Mouse (Mus musculus): Measurements from ENCODE around the gene Olfr1221. TPM values are rescaled to one million over a fixed set of nuclear protein-coding genes. Genes with fewer than 3 reads are reported as not detected.
"Not testable (repeated sequence)": the region's sequence is repeated elsewhere in the genome, so short reads cannot be mapped to it uniquely, and the experiment has no call there.

Gene Olfr1221
- polyA plus RNA-seq (2015; fragmentation: Nextera tagmentation; extraction: Ambion mirVana) = 0.24 TPM in 1 of 2 replicates, not detected in the other

DNA sequence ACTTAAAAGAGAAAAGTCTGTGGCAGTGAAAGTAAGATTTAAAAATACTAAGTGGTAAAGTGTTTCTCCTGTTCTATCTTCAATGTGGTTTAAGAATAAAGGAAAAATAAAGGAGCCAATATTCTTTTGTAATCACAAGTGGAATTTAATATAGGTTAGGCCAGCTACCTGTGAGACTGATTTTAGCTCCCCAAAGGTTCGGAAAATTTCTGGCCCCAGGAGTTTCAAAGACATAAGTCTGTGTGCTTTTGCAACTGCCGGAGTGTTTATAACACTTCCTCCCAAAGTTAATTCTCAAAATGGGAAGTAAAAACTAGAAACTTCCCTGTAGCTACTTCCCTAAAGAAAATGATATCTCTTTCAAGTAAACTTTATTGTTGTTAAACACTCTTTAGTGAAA, at the start of gene Olfr1221:
Gene Olfr1221, minus strand, starts transcription at position 101 of the 400 bp plus-strand sequence.
- H3K36me3 ChIP-seq = no peaks in the 10 kb centered on the region
- no peak within 1 kb of the TSS for H3K4me2 ChIP-seq (replicated peaks)
- H3K9me3 ChIP-seq (replicated peaks) = no peaks in the 10 kb centered on the region
- no peak for ATAC-seq (ENCODE audit: insufficient number of reproducible peaks, low FRiP score, low TSS enrichment, low read depth)
- H3K27ac ChIP-seq (replicated peaks) = no peak within 1 kb of the TSS
- H3K27me3 ChIP-seq = no peaks in the 10 kb centered on the region
- H3K4me1 ChIP-seq = no peaks in the 10 kb centered on the region
- 74% methylated on average over 2 of the region's 2 CpGs for WGBS
- H3K9ac ChIP-seq = no peak within 1 kb of the TSS
- no peak within 1 kb of the TSS for H3K4me3 ChIP-seq (replicated peaks)

- not testable (repeated sequence) for ATAC-seq (ENCODE audit: insufficient number of reproducible peaks, low FRiP score, low TSS enrichment, low read depth)
These were observed 47.6 kb upstream of the Olfr1221 start for GRCm38 (mm10) chr2:89164711-89165110.

GRCm38 (mm10) chr2:89163991-89164390, 46.9 kb upstream of the Olfr1221 start, which contains the start of gene Olfr1224-ps1:
Olfr1224-ps1 (minus strand) TSS chr2:89164091.
- WGBS = 90% methylated on average over 8 of the region's 8 CpGs

More at GRCm38 (mm10) chr2:89164711-89165110, 47.6 kb upstream of the Olfr1221 start:
- H3K4me2 ChIP-seq (replicated peaks); H3K9ac ChIP-seq; H3K36me3 ChIP-seq; H3K4me3 ChIP-seq (replicated peaks); H3K27me3 ChIP-seq; H3K27ac ChIP-seq (replicated peaks); H3K4me1 ChIP-seq; H3K9me3 ChIP-seq (replicated peaks): not testable (repeated sequence)
- whole genome bisulfite sequencing = 86% methylated on average over 4 of the region's 4 CpGs

DNA sequence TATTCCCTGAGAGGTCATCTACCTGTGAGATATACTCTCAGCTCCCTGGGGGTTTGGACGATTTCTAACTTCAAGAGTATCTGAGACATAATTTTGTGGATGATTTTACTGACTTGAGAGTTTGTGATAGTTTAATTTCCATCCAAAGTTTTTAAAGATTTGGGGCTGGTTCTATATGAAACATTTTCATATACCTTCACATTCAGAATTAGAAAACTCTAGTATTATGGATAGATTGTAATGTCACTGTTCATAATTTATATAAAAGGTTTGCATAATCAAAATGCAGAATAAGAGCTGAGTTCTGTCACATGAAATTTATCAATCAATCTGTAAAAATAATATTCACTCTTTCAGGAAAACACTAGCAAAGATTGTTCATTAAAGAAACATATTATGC, 34.4 kb upstream of the Olfr1221 start, which contains the start of gene Olfr1223:
Gene Olfr1223, minus strand, starts transcription at position 101 of the 400 bp plus-strand sequence.
- Histone ChIP-seq H3K27ac (replicated peaks) (no peak within 1 kb of the TSS), H3K9me3 (replicated peaks) (no peaks in the 10 kb centered on the region), H3K4me2 (replicated peaks) (no peak within 1 kb of the TSS), H3K27me3 (no peaks in the 10 kb centered on the region), H3K9ac (no peak within 1 kb of the TSS), H3K36me3 (no peaks in the 10 kb centered on the region), H3K4me3 (replicated peaks) (no peak within 1 kb of the TSS), H3K4me1 (no peaks in the 10 kb centered on the region)
- no peak for ATAC-seq (ENCODE audit: insufficient number of reproducible peaks, low FRiP score, low TSS enrichment, low read depth)
- WGBS = 71% methylated on average over 1 of the region's 1 CpGs

More at GRCm38 (mm10) chr2:89163991-89164390, 46.9 kb upstream of the Olfr1221 start, which contains the start of gene Olfr1224-ps1:
- H3K4me1 ChIP-seq; H3K4me2 ChIP-seq (replicated peaks); H3K4me3 ChIP-seq (replicated peaks); H3K9me3 ChIP-seq (replicated peaks); H3K36me3 ChIP-seq; H3K27ac ChIP-seq (replicated peaks); H3K27me3 ChIP-seq; H3K9ac ChIP-seq; ATAC-seq (ENCODE audit: insufficient number of reproducible peaks, low FRiP score, low TSS enrichment, low read depth): not testable (repeated sequence)

DNA sequence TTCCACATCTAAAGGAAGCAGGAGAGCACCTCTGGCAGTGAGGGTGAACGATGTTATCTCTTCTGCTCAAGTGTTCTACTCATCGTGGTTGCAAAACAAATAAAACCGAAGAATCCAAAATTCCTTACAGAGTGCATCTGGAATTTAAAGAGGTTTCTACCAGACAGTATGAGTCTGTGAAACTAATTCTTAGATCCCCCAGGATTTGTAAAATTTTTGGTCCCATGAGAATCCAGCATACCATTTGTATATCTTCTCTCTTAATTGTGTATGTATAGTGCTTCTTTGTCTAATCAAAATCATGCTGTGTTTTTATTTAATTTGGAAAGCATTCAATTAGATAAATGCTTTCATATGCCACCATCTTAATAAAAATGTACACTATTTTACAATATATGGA, 15.9 kb upstream of the Olfr1221 start, which contains the start of gene Olfr1222:
Gene Olfr1222, minus strand, starts transcription at position 101 of the 400 bp plus-strand sequence.
- Histone ChIP-seq H3K9ac (no peak within 1 kb of the TSS), H3K27ac (replicated peaks) (no peak within 1 kb of the TSS), H3K4me2 (replicated peaks) (no peak within 1 kb of the TSS), H3K27me3 (no peaks in the 10 kb centered on the region), H3K36me3 (no peaks in the 10 kb centered on the region), H3K4me1 (no peaks in the 10 kb centered on the region), H3K9me3 (replicated peaks) (no peaks in the 10 kb centered on the region), H3K4me3 (replicated peaks) (no peak within 1 kb of the TSS)
- WGBS = 59% methylated on average over 3 of the region's 3 CpGs
- ATAC-seq (ENCODE audit: insufficient number of reproducible peaks, low FRiP score, low TSS enrichment, low read depth) = no peak

DNA sequence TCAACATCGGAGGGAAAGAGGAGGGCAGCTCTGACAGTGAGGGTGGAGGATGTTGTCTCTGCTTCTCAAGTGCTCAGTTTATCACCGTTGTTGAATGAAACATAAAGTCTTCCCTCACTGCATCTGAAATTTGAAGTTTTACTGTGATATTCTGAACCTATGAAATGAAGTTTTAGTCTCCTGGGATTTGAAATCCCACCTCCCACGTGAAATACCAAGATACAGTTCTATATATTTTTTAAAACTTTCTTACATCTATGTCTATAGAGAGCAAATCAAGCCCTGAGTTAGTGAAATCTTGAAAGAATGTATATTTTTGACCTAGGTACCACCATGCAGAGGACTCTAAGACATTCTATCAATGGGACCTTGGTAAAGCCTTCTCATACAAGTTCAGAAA, 10.3 kb downstream of the Olfr1221 start, which contains the start of gene Olfr1220:
Gene Olfr1220, minus strand, starts transcription at position 101 of the 400 bp plus-strand sequence.
- Histone ChIP-seq H3K4me3 (replicated peaks) (no peak within 1 kb of the TSS), H3K36me3 (no peaks in the 10 kb centered on the region), H3K9ac (no peak within 1 kb of the TSS), H3K4me1 (no peaks in the 10 kb centered on the region), H3K4me2 (replicated peaks) (no peak within 1 kb of the TSS), H3K9me3 (replicated peaks) (no peaks in the 10 kb centered on the region), H3K27ac (replicated peaks) (no peak within 1 kb of the TSS), H3K27me3 (no peaks in the 10 kb centered on the region)
- WGBS = 79% methylated on average over 3 of the region's 3 CpGs
- no peak for ATAC-seq (ENCODE audit: insufficient number of reproducible peaks, low FRiP score, low TSS enrichment, low read depth)

DNA sequence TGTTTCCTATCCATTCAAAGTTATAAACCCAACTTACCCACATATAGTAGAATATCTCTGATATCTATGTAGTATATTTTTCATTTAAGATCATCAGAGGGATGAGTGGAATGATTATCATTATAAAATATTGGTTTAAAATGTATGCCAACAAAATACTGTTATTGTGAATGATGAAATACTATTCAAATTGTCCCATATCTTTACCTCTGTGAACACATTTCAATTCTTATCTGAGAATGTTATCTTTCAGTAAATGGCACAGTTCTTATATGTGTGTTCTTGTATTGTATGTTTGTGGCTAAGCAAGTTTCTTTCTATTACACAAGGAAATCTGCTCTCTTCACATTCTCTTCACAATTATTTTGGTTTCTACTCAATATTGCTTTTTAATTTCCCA, 11.4 kb downstream of the Olfr1221 start:
- Histone ChIP-seq H3K27me3 (no peaks in the 10 kb centered on the region), H3K4me1 (no peaks in the 10 kb centered on the region), H3K4me3 (replicated peaks) (no peak overlapping the region), H3K9ac (no peak overlapping the region), H3K4me2 (replicated peaks) (no peak overlapping the region), H3K36me3 (no peaks in the 10 kb centered on the region), H3K9me3 (replicated peaks) (no peaks in the 10 kb centered on the region), H3K27ac (replicated peaks) (no peak overlapping the region)
- ATAC-seq (ENCODE audit: insufficient number of reproducible peaks, low FRiP score, low TSS enrichment, low read depth) = no peak

DNA sequence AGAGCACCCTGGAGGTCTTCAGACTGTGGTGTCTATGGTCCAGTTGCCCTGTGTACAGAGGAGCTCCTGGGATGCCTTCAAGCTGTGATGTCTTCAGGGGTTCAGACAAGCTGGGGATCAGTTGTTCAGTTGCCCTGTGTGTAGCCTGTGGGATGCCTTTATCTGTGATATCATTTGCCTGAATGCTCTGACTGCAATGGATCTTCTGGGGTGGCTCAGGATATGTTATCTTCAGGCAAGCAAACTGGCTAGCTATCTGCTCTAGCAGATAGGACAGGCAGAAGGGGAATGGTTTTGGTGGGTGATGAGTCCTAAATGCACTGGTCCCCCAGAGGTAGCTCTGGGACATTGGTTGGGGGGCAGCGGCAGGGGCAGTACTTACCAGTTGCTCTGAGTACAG, 23.2 kb downstream of the Olfr1221 start:
- H3K27ac ChIP-seq (replicated peaks) = no peak overlapping the region
- no peaks in the 10 kb centered on the region for H3K27me3 ChIP-seq
- no peak overlapping the region for H3K4me2 ChIP-seq (replicated peaks)
- no peaks in the 10 kb centered on the region for H3K4me1 ChIP-seq
- H3K9ac ChIP-seq = no peak overlapping the region
- ATAC-seq (ENCODE audit: insufficient number of reproducible peaks, low FRiP score, low TSS enrichment, low read depth) = no peak
- H3K4me3 ChIP-seq (replicated peaks) = no peak overlapping the region
- H3K9me3 ChIP-seq (replicated peaks) = no peaks in the 10 kb centered on the region
- no peaks in the 10 kb centered on the region for H3K36me3 ChIP-seq
- WGBS = 92% methylated on average over 1 of the region's 1 CpGs

DNA sequence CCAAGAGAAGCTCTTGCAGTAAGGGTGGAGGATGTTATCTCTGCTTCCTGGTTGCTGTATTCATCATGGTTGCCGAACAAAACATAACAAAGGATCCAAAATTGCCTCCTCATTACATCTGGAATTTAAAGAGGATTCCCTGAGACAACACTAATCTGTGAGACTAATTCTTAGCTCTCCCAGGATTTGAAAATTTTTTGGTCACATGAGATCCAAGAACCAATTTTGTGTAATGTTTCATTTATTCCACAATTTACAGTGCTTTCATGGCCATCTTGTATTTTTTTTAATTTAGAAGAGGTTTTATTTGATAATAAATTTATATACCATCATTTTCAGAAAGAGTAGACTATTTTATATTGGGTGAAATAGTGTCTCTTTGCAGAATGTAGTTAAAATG, 33.7 kb downstream of the Olfr1221 start, which contains the start of gene Olfr1219:
Gene Olfr1219, minus strand, starts transcription at position 101 of the 400 bp plus-strand sequence.
- Histone ChIP-seq H3K9me3 (replicated peaks) (no peaks in the 10 kb centered on the region), H3K4me2 (replicated peaks) (no peak within 1 kb of the TSS), H3K4me3 (replicated peaks) (no peak within 1 kb of the TSS), H3K36me3 (no peaks in the 10 kb centered on the region), H3K27me3 (no peaks in the 10 kb centered on the region), H3K4me1 (no peaks in the 10 kb centered on the region), H3K9ac (no peak within 1 kb of the TSS), H3K27ac (replicated peaks) (no peak within 1 kb of the TSS)
- ATAC-seq (ENCODE audit: insufficient number of reproducible peaks, low FRiP score, low TSS enrichment, low read depth) = no peak
- WGBS = 54% methylated on average over 1 of the region's 1 CpGs

GRCm38 (mm10) chr2:89081487-89081886, 35.6 kb downstream of the Olfr1221 start:
- H3K4me2 ChIP-seq (replicated peaks) = no peak overlapping the region
- H3K4me1 ChIP-seq = no peaks in the 10 kb centered on the region
- no peak overlapping the region for H3K4me3 ChIP-seq (replicated peaks)
- no peak for ATAC-seq (ENCODE audit: insufficient number of reproducible peaks, low FRiP score, low TSS enrichment, low read depth)
- H3K27me3 ChIP-seq = no peaks in the 10 kb centered on the region
- no peak overlapping the region for H3K27ac ChIP-seq (replicated peaks)
- H3K9me3 ChIP-seq (replicated peaks) = no peaks in the 10 kb centered on the region
- no peak overlapping the region for H3K9ac ChIP-seq
- H3K36me3 ChIP-seq = no peaks in the 10 kb centered on the region

GRCm38 (mm10) chr2:89061087-89061486, 56.0 kb downstream of the Olfr1221 start, which contains the start of gene Olfr1218:
Olfr1218 (minus strand) TSS chr2:89061187.
- Histone ChIP-seq H3K9ac (no peak within 1 kb of the TSS), H3K27ac (replicated peaks) (no peak within 1 kb of the TSS), H3K9me3 (replicated peaks) (no peaks in the 10 kb centered on the region), H3K27me3 (no peaks in the 10 kb centered on the region), H3K4me2 (replicated peaks) (no peak within 1 kb of the TSS), H3K4me3 (replicated peaks) (no peak within 1 kb of the TSS), H3K36me3 (no peaks in the 10 kb centered on the region), H3K4me1 (no peaks in the 10 kb centered on the region)
- ATAC-seq (ENCODE audit: insufficient number of reproducible peaks, low FRiP score, low TSS enrichment, low read depth) = no peak
